Mouse (Mus musculus) lung, postnatal 0 days (tissue): ENCODE measurements around the gene Dnajc1.

ENCODE experiments used
- CTCF ChIP-seq: IDR thresholded peaks from 2 replicates; pipeline ENCODE4 v1.5.1; 2016; ENCODE audit warnings: antibody characterized with exemption, mild to moderate bottlenecking
- EP300 ChIP-seq: IDR thresholded peaks from 2 replicates; pipeline ENCODE4 v1.6.1; 2016; ENCODE audit warnings: antibody characterized with exemption, mild to moderate bottlenecking, control low read depth

GRCm38 (mm10) chr2:18265736-18266135 lies 126.9 kb downstream of the Dnajc1 start:
- TF ChIP-seq EP300 (no peak), CTCF (no peak)
